Mouse (Mus musculus): ENCODE data around the gene Cflar.

DNA sequence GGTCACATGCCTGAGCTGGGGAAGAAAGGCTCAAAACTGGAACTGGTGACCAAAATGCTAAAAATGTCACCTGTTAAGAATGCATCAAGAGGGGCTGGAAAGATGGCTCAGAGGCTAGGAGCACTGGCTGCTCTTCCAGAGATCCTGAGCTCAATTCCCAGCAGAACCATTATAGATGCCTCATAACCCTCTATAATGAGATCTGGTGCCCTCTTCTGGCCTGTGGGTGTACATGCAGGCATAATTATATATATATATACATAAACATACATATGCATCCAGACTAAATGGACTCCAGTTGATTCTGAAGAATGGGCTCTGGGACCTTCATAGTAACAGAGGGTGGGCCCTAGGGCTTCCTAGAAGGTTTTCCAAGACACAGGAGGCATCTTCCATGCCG is 33.7 kb upstream of the Cflar start:
- TF ChIP-seq CTCF (IDR thresholded peaks at IDR 0.05; ENCODE audit: borderline replicate concordance, insufficient read depth, low read depth, low read length), result peak; percentile 11; the same call in 1 of the 2 replicates
- no peak for TF ChIP-seq POLR2A (IDR thresholded peaks at IDR 0.05; ENCODE audit: borderline replicate concordance, insufficient read depth, low read length)

Measured in cerebellum, adult 2 months (tissue).